Mouse (Mus musculus): ENCODE results near the gene Esp31.

Esp31 gene

DNA sequence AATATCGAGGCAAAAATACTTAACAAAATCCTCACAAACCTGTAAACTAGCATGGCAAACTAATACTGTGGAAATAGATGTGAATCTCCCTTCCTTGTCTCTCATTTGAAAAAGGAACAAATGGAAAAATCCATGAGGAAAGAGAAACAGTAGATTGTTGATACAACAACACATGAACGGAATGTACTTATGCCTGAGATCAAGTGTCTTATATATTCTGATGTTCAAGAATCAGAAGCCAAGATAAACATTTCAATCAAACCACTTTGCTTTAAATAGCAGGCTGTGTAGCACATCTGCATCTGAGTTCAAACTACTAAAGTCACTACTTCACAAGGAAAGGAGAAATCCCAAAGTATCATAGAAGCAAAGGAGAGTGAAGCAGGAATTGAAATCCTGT is at the start of gene Esp31:
Esp31 (plus strand) TSS at position 301 of the 400 bp plus-strand sequence.
- DNase-seq (ENCODE audit: low read depth, low spot score): no peak
